Mouse (Mus musculus): ENCODE measurements around the gene Gm7358. TPM values are rescaled to one million over a fixed set of nuclear protein-coding genes. Genes with fewer than 3 reads are reported as not detected.
A peak's percentile ranks its signal among the peaks of the same experiment; 100 is the strongest.
"Not testable (repeated sequence)": the region's sequence is repeated elsewhere in the genome, so short reads cannot be mapped to it uniquely, and the experiment has no call there.

Gene Gm7358
- polyA plus RNA-seq (2014; fragmentation: Nextera tagmentation; extraction: Ambion mirVana), result not detected in 2 replicates

GRCm38 (mm10) chr17:14059431-14059830 is at the start of gene Gm7358:
Gene Gm7358, minus strand, starts transcription at chr17:14059531.
- H3K4me3 ChIP-seq (ENCODE audit: low read length); H3K4me1 ChIP-seq (ENCODE audit: control insufficient read depth, insufficient read depth, low read length); H3K27ac ChIP-seq (ENCODE audit: low read depth, low read length); H3K9me3 ChIP-seq (ENCODE audit: control insufficient read depth, low read length); H3K9ac ChIP-seq (ENCODE audit: low read depth, low read length); H3K4me2 ChIP-seq (replicated peaks; ENCODE audit: low read depth, low read length); ATAC-seq (ENCODE audit: low FRiP score, low TSS enrichment); H3K27me3 ChIP-seq (ENCODE audit: control insufficient read depth, insufficient read depth, low read length); H3K36me3 ChIP-seq (ENCODE audit: control insufficient read depth, insufficient read depth, low read length): not testable (repeated sequence)
- WGBS, result 80% methylated on average over 1 of the region's 2 CpGs

DNA sequence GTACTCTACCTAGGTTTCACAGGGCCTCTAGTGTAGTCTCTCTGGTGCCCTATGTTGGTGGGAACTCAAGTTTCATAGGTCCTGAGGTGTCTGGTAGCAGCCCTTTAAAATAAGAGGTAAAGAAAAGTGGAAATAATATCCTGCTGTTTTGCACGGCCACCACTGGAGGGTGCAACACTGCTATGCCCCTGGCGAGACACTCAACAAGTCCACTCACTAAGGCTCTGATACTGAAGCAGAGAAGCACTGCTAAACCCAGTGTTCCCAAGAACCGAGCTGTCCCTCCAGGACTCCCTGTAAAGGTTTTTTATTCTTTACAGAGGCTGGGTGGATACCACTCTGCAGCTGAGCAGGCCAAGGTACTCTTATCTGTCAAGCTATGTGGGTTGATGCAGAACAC is 43.7 kb upstream of the Gm7358 start:
- 29% methylated on average over 3 of the region's 3 CpGs for WGBS
- H3K4me3 ChIP-seq (ENCODE audit: low read length); H3K27ac ChIP-seq (ENCODE audit: low read depth, low read length); H3K9me3 ChIP-seq (ENCODE audit: control insufficient read depth, low read length); H3K9ac ChIP-seq (ENCODE audit: low read depth, low read length); H3K4me1 ChIP-seq (ENCODE audit: control insufficient read depth, insufficient read depth, low read length); H3K36me3 ChIP-seq (ENCODE audit: control insufficient read depth, insufficient read depth, low read length); H3K4me2 ChIP-seq (replicated peaks; ENCODE audit: low read depth, low read length); ATAC-seq (ENCODE audit: low FRiP score, low TSS enrichment); H3K27me3 ChIP-seq (ENCODE audit: control insufficient read depth, insufficient read depth, low read length): not testable (repeated sequence)

DNA sequence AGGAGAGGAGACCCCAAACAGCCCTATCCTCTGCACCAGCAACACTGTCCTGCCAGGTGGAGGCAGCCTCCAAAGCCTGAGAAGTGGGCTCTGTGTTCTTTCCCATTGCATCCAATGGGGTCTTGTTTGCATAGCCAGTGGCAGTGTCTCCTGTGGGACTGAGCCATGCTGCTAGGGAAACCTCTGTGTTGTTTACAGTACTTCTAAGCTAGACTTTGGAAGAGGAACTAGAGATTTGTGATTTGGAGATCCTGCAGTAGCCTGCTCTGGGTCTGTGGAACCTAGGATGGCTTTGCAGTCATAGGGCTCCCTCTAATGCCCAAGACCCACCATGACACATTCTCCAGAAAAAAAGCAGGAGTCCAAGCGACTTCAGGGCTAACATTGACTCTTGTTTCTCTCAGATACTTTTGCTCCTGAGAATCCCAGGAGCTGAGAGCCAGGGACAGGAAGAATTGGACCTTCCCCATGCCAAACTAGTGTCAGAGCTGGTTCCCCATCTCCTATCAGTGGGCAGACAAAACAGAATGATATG is 42.2 kb upstream of the Gm7358 start:
- not testable (repeated sequence) for H3K4me3 ChIP-seq (ENCODE audit: low read length); H3K4me2 ChIP-seq (replicated peaks; ENCODE audit: low read depth, low read length); H3K4me1 ChIP-seq (ENCODE audit: control insufficient read depth, insufficient read depth, low read length); ATAC-seq (ENCODE audit: low FRiP score, low TSS enrichment); H3K27ac ChIP-seq (ENCODE audit: low read depth, low read length); H3K9ac ChIP-seq (ENCODE audit: low read depth, low read length); H3K27me3 ChIP-seq (ENCODE audit: control insufficient read depth, insufficient read depth, low read length); H3K36me3 ChIP-seq (ENCODE audit: control insufficient read depth, insufficient read depth, low read length); H3K9me3 ChIP-seq (ENCODE audit: control insufficient read depth, low read length)
- 4% methylated on average over 1 of the region's 1 CpGs for WGBS

GRCm38 (mm10) chr17:14099886-14100285 is 40.6 kb upstream of the Gm7358 start:
- H3K27ac ChIP-seq (ENCODE audit: low read depth, low read length); H3K9ac ChIP-seq (ENCODE audit: low read depth, low read length); H3K36me3 ChIP-seq (ENCODE audit: control insufficient read depth, insufficient read depth, low read length); H3K4me2 ChIP-seq (replicated peaks; ENCODE audit: low read depth, low read length); H3K4me1 ChIP-seq (ENCODE audit: control insufficient read depth, insufficient read depth, low read length); ATAC-seq (ENCODE audit: low FRiP score, low TSS enrichment); H3K4me3 ChIP-seq (ENCODE audit: low read length); H3K9me3 ChIP-seq (ENCODE audit: control insufficient read depth, low read length); H3K27me3 ChIP-seq (ENCODE audit: control insufficient read depth, insufficient read depth, low read length): not testable (repeated sequence)
- WGBS, result 47% methylated on average over 3 of the region's 3 CpGs

DNA sequence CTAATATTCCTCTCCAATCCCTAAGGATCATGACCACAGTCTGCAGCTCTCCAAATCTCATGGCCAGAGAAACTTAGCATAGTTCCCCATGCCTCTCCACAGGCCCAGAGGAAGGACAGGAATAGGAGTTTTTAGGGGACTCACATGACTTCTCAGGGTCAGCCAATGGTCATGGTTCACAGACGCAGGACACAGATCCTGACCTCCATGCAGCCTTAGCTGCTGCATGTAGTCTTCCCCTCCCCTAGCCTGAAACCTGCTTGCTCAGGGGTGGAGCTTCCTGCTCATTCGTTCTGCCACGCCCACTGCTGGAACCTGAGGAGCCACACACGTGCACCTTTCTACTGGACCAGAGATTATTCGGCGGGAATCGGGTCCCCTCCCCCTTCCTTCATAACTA is 34.8 kb upstream of the Gm7358 start:
- not testable (repeated sequence) for H3K4me3 ChIP-seq (ENCODE audit: low read length); H3K4me1 ChIP-seq (ENCODE audit: control insufficient read depth, insufficient read depth, low read length); H3K4me2 ChIP-seq (replicated peaks; ENCODE audit: low read depth, low read length); H3K9me3 ChIP-seq (ENCODE audit: control insufficient read depth, low read length); H3K9ac ChIP-seq (ENCODE audit: low read depth, low read length); H3K27me3 ChIP-seq (ENCODE audit: control insufficient read depth, insufficient read depth, low read length); H3K27ac ChIP-seq (ENCODE audit: low read depth, low read length); H3K36me3 ChIP-seq (ENCODE audit: control insufficient read depth, insufficient read depth, low read length)
- peak; percentile 49; the same call in 1 of the 2 replicates for ATAC-seq (ENCODE audit: low FRiP score, low TSS enrichment)
- WGBS, result 53% methylated on average over 3 of the region's 7 CpGs

DNA sequence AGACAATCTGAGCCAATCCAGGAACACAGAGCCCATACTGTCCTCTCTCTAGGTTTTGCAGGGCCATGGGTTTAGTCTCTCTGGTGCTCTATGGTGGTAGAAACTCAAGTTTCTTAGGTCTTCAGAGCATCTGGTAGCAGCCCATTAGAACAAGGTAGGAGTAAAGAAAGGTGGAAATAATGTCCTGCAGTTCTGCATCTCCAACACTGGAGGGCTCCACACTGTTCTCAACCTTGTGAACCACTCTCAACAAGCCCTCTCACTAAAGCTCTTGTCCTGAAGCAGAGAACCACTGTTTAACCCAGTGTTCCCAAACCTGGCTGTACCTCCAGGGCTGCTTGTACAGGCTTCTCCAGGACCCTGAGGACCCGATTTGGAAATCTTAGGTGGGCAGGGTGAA is 27.3 kb upstream of the Gm7358 start:
- H3K27ac ChIP-seq (ENCODE audit: low read depth, low read length); H3K36me3 ChIP-seq (ENCODE audit: control insufficient read depth, insufficient read depth, low read length); ATAC-seq (ENCODE audit: low FRiP score, low TSS enrichment); H3K4me1 ChIP-seq (ENCODE audit: control insufficient read depth, insufficient read depth, low read length); H3K9ac ChIP-seq (ENCODE audit: low read depth, low read length); H3K27me3 ChIP-seq (ENCODE audit: control insufficient read depth, insufficient read depth, low read length); H3K4me2 ChIP-seq (replicated peaks; ENCODE audit: low read depth, low read length); H3K4me3 ChIP-seq (ENCODE audit: low read length); H3K9me3 ChIP-seq (ENCODE audit: control insufficient read depth, low read length): not testable (repeated sequence)
- WGBS, result 22% methylated on average over 1 of the region's 1 CpGs

DNA sequence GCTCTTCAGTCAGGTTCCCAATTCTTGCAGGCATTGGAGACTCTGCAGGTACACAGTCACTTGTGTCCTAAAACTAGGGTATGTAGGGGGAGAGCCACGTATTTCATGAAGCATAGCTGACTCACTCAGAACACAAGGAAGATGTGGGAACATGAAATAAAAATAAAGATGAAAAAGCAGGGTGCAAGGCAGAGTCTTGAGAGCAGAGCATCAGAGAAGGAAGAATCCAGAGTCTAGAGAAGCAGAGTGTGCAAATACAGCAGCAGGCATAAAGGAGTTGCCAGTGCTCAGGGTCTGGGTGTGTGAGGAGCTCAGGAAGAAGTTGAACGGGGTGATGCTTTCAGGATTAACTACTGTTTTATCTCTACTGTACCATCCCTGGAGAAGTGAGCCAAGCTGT is 17.5 kb downstream of the Gm7358 start:
- not testable (repeated sequence) for H3K4me1 ChIP-seq (ENCODE audit: control insufficient read depth, insufficient read depth, low read length); H3K9me3 ChIP-seq (ENCODE audit: control insufficient read depth, low read length); ATAC-seq (ENCODE audit: low FRiP score, low TSS enrichment); H3K27me3 ChIP-seq (ENCODE audit: control insufficient read depth, insufficient read depth, low read length); H3K4me2 ChIP-seq (replicated peaks; ENCODE audit: low read depth, low read length); H3K4me3 ChIP-seq (ENCODE audit: low read length); H3K27ac ChIP-seq (ENCODE audit: low read depth, low read length); H3K36me3 ChIP-seq (ENCODE audit: control insufficient read depth, insufficient read depth, low read length); H3K9ac ChIP-seq (ENCODE audit: low read depth, low read length)
- 70% methylated on average over 1 of the region's 2 CpGs for WGBS

- not testable (repeated sequence) for ATAC-seq (ENCODE audit: low FRiP score, low TSS enrichment); H3K9ac ChIP-seq (ENCODE audit: low read depth, low read length); H3K27me3 ChIP-seq (ENCODE audit: control insufficient read depth, insufficient read depth, low read length); H3K4me3 ChIP-seq (ENCODE audit: low read length); H3K27ac ChIP-seq (ENCODE audit: low read depth, low read length); H3K4me1 ChIP-seq (ENCODE audit: control insufficient read depth, insufficient read depth, low read length); H3K4me2 ChIP-seq (replicated peaks; ENCODE audit: low read depth, low read length); H3K36me3 ChIP-seq (ENCODE audit: control insufficient read depth, insufficient read depth, low read length); H3K9me3 ChIP-seq (ENCODE audit: control insufficient read depth, low read length)
- 48% methylated on average over 1 of the region's 2 CpGs for WGBS
Observed at GRCm38 (mm10) chr17:14037012-14037411, 22.3 kb downstream of the Gm7358 start.

- H3K27me3 ChIP-seq (ENCODE audit: control insufficient read depth, insufficient read depth, low read length); H3K27ac ChIP-seq (ENCODE audit: low read depth, low read length); H3K9me3 ChIP-seq (ENCODE audit: control insufficient read depth, low read length); ATAC-seq (ENCODE audit: low FRiP score, low TSS enrichment); H3K4me3 ChIP-seq (ENCODE audit: low read length); H3K36me3 ChIP-seq (ENCODE audit: control insufficient read depth, insufficient read depth, low read length); H3K4me2 ChIP-seq (replicated peaks; ENCODE audit: low read depth, low read length); H3K9ac ChIP-seq (ENCODE audit: low read depth, low read length); H3K4me1 ChIP-seq (ENCODE audit: control insufficient read depth, insufficient read depth, low read length): not testable (repeated sequence)
- 83% methylated on average over 4 of the region's 4 CpGs for WGBS
Observed at GRCm38 (mm10) chr17:14036113-14036512, 23.2 kb downstream of the Gm7358 start.
